Mouse (Mus musculus): ENCODE measurements around the gene Scamp2. TPM values are rescaled to one million over a fixed set of nuclear protein-coding genes. Genes with fewer than 3 reads are reported as not detected.

Scamp2 gene
- polyA plus RNA-seq, 1 experiment from 2014 or later, result 52.8 TPM

GRCm38 (mm10) chr9:57584991-57585390 lies 24.2 kb downstream of the Scamp2 start:
- no peak for DNase-seq (ENCODE audit: extremely low spot score, low spot score)
- Histone ChIP-seq H3K4me3 (no peak overlapping the region), H3K27ac (no peak overlapping the region), H3K36me3 (replicated peaks) (peaks cover 74% of the 10 kb centered on the region), H3K27me3 (ENCODE audit: poor library complexity, severe bottlenecking) (no peaks in the 10 kb centered on the region), H3K9me3 (no peaks in the 10 kb centered on the region), H3K4me1 (peaks cover 14% of the 10 kb centered on the region)
- 92% methylated on average over 3 of the region's 3 CpGs for WGBS

DNA sequence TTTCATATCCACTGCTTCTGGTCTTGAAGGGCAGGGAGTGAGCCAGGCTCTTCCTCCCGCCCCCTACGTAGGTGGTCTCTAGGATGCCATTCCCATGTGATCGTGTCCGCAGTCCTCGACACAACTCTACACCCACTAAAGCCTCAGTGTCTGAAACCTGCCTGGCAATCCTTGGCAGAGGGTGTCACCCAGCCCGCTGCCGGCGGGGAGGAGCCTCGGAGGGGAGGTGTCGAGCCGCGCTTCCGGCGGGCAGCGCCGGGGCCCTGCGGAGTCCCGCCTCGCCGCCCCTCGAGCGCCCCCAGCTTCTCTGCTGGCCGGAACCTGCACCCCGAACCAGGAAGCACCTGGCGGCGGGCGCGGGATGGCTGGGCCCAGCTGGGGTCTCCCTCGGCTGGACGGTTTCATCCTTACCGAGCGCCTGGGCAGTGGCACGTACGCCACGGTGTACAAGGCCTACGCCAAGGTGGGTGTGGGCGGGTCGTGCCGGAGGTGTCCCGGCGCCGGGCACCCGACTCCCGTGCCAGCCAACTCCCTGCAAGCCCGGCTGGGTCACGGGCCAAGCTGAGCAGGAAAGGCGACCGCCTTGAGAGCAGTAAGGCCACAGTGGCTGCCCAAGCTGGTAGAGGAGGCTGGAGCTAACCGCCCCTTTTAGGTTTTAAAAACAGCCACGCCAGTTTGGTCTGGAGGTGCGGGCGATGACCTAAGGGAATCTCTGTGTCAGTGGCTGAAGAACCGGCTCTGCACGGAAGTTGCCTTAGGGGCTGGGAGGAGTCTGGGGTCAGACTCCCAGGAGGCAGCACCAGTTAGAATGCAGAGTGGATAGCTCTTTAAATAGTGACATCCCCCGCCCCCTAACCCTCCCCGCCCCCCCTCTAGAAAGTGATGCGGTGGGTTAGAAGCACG lies 28.7 kb downstream of the Scamp2 start, which contains the start of gene Ulk3:
Ulk3 (plus strand) TSS at position 229 of the 903 bp plus-strand sequence.
- H3K4me1 ChIP-seq, result peaks cover 47% of the 10 kb centered on the region
- WGBS, result under 1% methylated on average over 58 of the region's 58 CpGs
- H3K27me3 ChIP-seq (ENCODE audit: poor library complexity, severe bottlenecking), result peaks cover 9% of the 10 kb centered on the region; the same call in 1 of the 2 replicates
- H3K36me3 ChIP-seq (replicated peaks), result peaks cover 57% of the 10 kb centered on the region
- peak within 1 kb of the TSS; percentile 74 for H3K4me3 ChIP-seq
- H3K27ac ChIP-seq, result peak within 1 kb of the TSS; percentile 87
- peak; percentile 67 for DNase-seq (ENCODE audit: extremely low spot score, low spot score)
- no peaks in the 10 kb centered on the region for H3K9me3 ChIP-seq

DNA sequence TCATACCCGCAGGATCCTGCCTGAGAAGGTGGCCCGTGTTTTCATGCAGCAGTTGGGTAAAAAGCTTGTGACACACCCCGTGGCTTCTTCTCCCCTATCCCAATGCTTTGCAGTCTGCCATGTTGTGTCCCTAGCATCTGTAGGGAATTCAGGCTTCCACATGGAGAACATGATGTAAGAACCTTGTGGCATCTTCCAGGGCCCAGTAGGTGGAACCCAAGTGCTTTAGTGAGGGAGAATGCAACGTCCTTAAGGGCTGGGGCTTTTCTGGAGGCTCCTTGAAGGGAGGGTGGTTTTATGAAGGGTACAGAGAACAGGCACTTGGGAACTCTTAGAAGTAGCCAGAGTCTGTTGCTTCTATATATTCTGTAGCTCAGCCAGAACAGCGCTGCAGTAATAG lies 30.0 kb downstream of the Scamp2 start:
- Histone ChIP-seq H3K9me3 (no peaks in the 10 kb centered on the region), H3K27me3 (ENCODE audit: poor library complexity, severe bottlenecking) (peaks cover 9% of the 10 kb centered on the region; the same call in 1 of the 2 replicates), H3K36me3 (replicated peaks) (peaks cover 59% of the 10 kb centered on the region), H3K4me3 (peak overlapping the region; percentile 74), H3K4me1 (peaks cover 47% of the 10 kb centered on the region), H3K27ac (no peak overlapping the region)
- WGBS, result 34% methylated on average over 5 of the region's 5 CpGs
- no peak for DNase-seq (ENCODE audit: extremely low spot score, low spot score)

DNA sequence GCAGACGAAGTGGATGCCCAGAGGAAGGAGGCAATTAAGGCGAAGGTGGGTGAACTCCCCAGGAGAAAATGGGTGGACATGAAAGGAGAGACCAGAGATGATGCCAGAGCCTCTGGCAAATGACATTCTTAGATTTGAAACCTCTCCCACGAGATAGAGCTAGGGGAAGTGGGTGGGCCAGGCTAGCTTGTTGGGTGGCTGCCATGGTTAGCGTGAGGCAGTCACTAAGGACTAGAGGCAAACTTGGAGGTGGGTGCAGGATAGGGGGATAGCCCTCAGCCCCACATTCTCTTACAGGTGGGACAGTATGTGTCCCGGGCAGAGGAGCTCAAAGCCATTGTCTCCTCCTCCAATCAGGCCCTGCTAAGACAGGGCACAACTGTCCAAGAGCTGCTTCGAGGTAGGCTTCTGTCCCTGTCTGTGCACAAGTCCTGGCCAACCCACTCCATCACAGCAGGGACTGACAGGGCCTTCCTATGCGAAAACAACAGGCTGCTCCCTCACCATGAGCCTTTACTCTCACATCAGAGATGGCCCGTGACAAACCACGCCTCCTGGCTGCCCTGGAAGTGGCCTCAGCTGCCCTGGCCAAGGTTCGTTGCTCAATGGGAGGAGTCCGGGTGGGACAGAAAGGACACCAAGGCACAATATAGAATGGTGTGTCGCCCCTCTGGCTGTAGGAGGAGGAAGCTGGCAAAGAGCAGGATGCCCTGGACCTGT lies 32.9 kb downstream of the Scamp2 start:
- WGBS, result 59% methylated on average over 12 of the region's 12 CpGs

DNA sequence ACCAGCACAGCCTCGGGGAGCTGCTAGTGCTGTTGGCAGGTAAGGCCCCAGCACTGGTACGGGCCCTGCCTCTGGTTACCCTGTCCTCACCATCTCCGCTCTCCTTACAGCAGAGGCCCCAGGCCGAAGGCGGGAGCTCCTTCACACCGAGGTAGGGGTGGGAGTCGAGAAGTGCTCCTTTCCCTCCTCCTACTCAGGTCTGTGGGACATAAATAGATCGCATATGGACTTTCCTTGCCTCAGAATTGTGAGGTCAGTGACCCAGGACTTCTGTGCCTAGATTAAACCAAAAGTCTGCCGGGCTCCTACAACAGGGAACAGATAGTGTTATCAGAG lies 33.4 kb downstream of the Scamp2 start:
- no peaks in the 10 kb centered on the region for H3K9me3 ChIP-seq
- WGBS, result 80% methylated on average over 9 of the region's 9 CpGs
- no peak overlapping the region; the same call in 1 of the 2 replicates for H3K27ac ChIP-seq
- H3K4me3 ChIP-seq, result no peak overlapping the region
- peaks cover 9% of the 10 kb centered on the region; the same call in 1 of the 2 replicates for H3K27me3 ChIP-seq (ENCODE audit: poor library complexity, severe bottlenecking)
- peaks cover 63% of the 10 kb centered on the region for H3K4me1 ChIP-seq
- no peak for DNase-seq (ENCODE audit: extremely low spot score, low spot score)
- H3K36me3 ChIP-seq (replicated peaks), result peaks cover 39% of the 10 kb centered on the region

More for the DNA sequence above, 32.9 kb downstream of the Scamp2 start:
- Histone ChIP-seq H3K9me3 (no peaks in the 10 kb centered on the region), H3K27ac (no peak overlapping the region; the same call in 1 of the 2 replicates), H3K4me3 (no peak overlapping the region), H3K36me3 (replicated peaks) (peaks cover 39% of the 10 kb centered on the region), H3K4me1 (peaks cover 63% of the 10 kb centered on the region), H3K27me3 (ENCODE audit: poor library complexity, severe bottlenecking) (peaks cover 9% of the 10 kb centered on the region; the same call in 1 of the 2 replicates)
- DNase-seq (ENCODE audit: extremely low spot score, low spot score), result no peak

GRCm38 (mm10) chr9:57597265-57597664 lies 36.5 kb downstream of the Scamp2 start:
- H3K27ac ChIP-seq, result peak overlapping the region; percentile 78; the same call in 1 of the 2 replicates
- H3K4me1 ChIP-seq, result peaks cover 72% of the 10 kb centered on the region
- no peak overlapping the region for H3K4me3 ChIP-seq
- H3K36me3 ChIP-seq (replicated peaks), result peaks cover 32% of the 10 kb centered on the region
- no peak for DNase-seq (ENCODE audit: extremely low spot score, low spot score)
- 86% methylated on average over 8 of the region's 8 CpGs for WGBS
- no peaks in the 10 kb centered on the region for H3K27me3 ChIP-seq (ENCODE audit: poor library complexity, severe bottlenecking)
- no peaks in the 10 kb centered on the region for H3K9me3 ChIP-seq

- Histone ChIP-seq H3K4me3 (0 out of 2 replicates have a peak overlapping the region, but pooled peaks have one; percentile 2), H3K9me3 (no peaks in the 10 kb centered on the region), H3K36me3 (replicated peaks) (peaks cover 25% of the 10 kb centered on the region), H3K27ac (peak overlapping the region; percentile 78), H3K27me3 (ENCODE audit: poor library complexity, severe bottlenecking) (no peaks in the 10 kb centered on the region), H3K4me1 (peaks cover 69% of the 10 kb centered on the region)
- WGBS, result 20% methylated on average over 4 of the region's 4 CpGs
- DNase-seq (ENCODE audit: extremely low spot score, low spot score), result no peak
Measured at GRCm38 (mm10) chr9:57597929-57598382, 37.2 kb downstream of the Scamp2 start.

GRCm38 (mm10) chr9:57598851-57599563 lies 38.3 kb downstream of the Scamp2 start:
- peak; percentile 34 for DNase-seq (ENCODE audit: extremely low spot score, low spot score)
- peak overlapping the region; percentile 78 for H3K27ac ChIP-seq
- 35% methylated on average over 8 of the region's 8 CpGs for WGBS

DNA sequence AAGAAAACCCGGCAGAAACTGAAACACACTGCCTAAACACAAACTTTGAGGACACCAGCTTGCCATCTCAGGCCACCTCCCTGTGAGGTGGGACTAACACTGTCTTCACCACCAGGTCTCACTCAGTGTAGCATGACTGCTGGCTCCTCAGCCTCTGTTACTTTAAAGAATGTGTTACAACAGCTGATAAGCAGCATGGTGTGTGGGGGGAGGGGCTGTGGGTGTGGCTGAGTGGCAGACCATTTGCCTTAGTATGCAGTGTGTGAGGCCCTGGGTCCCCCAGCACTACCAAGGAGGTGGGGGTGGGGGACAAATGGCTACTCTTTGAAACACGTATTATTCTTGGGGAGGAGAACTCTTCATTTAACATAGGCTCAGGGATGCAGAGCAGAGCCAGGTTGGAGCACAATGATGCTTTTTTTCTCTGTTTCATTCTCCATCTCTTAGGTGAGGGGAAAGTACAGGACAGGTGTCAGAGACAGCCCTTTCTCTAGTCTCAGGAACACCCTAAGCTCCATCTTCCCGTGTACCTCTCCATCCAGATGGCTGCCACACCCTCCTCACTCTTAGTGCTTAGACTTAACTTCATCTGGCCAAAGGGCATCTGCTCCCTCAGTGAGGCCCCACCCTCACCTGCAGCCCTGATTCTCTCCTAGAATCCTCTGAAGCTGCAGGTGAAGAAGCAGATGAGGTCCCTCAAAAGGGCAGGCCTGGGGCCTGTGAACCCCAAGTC lies 40.0 kb downstream of the Scamp2 start:
- H3K9me3 ChIP-seq, result no peaks in the 10 kb centered on the region
- H3K36me3 ChIP-seq (replicated peaks), result no peaks in the 10 kb centered on the region
- WGBS, result 9% methylated on average over 3 of the region's 3 CpGs
- peak; percentile 39 for DNase-seq (ENCODE audit: extremely low spot score, low spot score)
- H3K27ac ChIP-seq, result peak overlapping the region; percentile 78
- peaks cover 22% of the 10 kb centered on the region for H3K27me3 ChIP-seq (ENCODE audit: poor library complexity, severe bottlenecking)
- peaks cover 59% of the 10 kb centered on the region for H3K4me1 ChIP-seq
- H3K4me3 ChIP-seq, result no peak overlapping the region; the same call in 1 of the 2 replicates

More at GRCm38 (mm10) chr9:57598851-57599563, 38.3 kb downstream of the Scamp2 start:
- Histone ChIP-seq H3K4me3 (peak overlapping the region; percentile 16; the same call in 1 of the 2 replicates), H3K27me3 (ENCODE audit: poor library complexity, severe bottlenecking) (peaks cover 4% of the 10 kb centered on the region; the same call in 1 of the 2 replicates), H3K36me3 (replicated peaks) (peaks cover 15% of the 10 kb centered on the region), H3K4me1 (peaks cover 59% of the 10 kb centered on the region), H3K9me3 (no peaks in the 10 kb centered on the region)

- H3K27ac ChIP-seq, result peak overlapping the region; percentile 11; the same call in 1 of the 2 replicates
- no peak for DNase-seq (ENCODE audit: extremely low spot score, low spot score)
- 80% methylated on average over 2 of the region's 2 CpGs for WGBS
- H3K4me3 ChIP-seq, result no peak overlapping the region
- peaks cover 28% of the 10 kb centered on the region for H3K27me3 ChIP-seq (ENCODE audit: poor library complexity, severe bottlenecking)
- H3K4me1 ChIP-seq, result peaks cover 65% of the 10 kb centered on the region
- no peaks in the 10 kb centered on the region for H3K9me3 ChIP-seq
- H3K36me3 ChIP-seq (replicated peaks), result no peaks in the 10 kb centered on the region
Measured at GRCm38 (mm10) chr9:57601353-57601706, 40.6 kb downstream of the Scamp2 start.

GRCm38 (mm10) chr9:57602098-57602497 lies 41.4 kb downstream of the Scamp2 start:
- Histone ChIP-seq H3K4me1 (peaks cover 69% of the 10 kb centered on the region), H3K27ac (0 out of 2 replicates have a peak overlapping the region, but pooled peaks have one; percentile 11)
- WGBS, result 73% methylated on average over 8 of the region's 8 CpGs

More at GRCm38 (mm10) chr9:57602098-57602497, 41.4 kb downstream of the Scamp2 start:
- Histone ChIP-seq H3K27me3 (ENCODE audit: poor library complexity, severe bottlenecking) (peaks cover 35% of the 10 kb centered on the region), H3K36me3 (replicated peaks) (no peaks in the 10 kb centered on the region), H3K4me3 (no peak overlapping the region), H3K9me3 (no peaks in the 10 kb centered on the region)
- no peak for DNase-seq (ENCODE audit: extremely low spot score, low spot score)
